Mouse (Mus musculus): ENCODE measurements at regions not wholly inside any gene's neighbourhood (a gene's known extent, or its start where the extent isn't known, plus 50 kb on each side); places are given as distances from the start of the nearest gene placed in this dataset.

- no peak for DNase-seq (ENCODE audit: low spot score in 2 of 2)
Observed at GRCm38 (mm10) chr3:83552516-83553139, 213.5 kb upstream of the Sfrp2 start.

- no peak for DNase-seq (ENCODE audit: low spot score in 2 of 2)
Observed at GRCm38 (mm10) chr3:83553858-83554257, 212.3 kb upstream of the Sfrp2 start.

GRCm38 (mm10) chr3:83556788-83557515 is 209.2 kb upstream of the Sfrp2 start:
- DNase-seq (ENCODE audit: low spot score in 2 of 2), result no peak

GRCm38 (mm10) chr3:83562026-83562425 is 204.1 kb upstream of the Sfrp2 start:
- DNase-seq (ENCODE audit: low spot score in 2 of 2), result no peak

- DNase-seq (ENCODE audit: low spot score in 2 of 2), result no peak
Observed at GRCm38 (mm10) chr3:83575526-83575925, 190.6 kb upstream of the Sfrp2 start.

GRCm38 (mm10) chr3:83576155-83576554 is 190.0 kb upstream of the Sfrp2 start:
- no peak for DNase-seq (ENCODE audit: low spot score in 2 of 2)

- DNase-seq (ENCODE audit: low spot score in 2 of 2), result no peak
Observed at GRCm38 (mm10) chr3:83580766-83581165, 185.4 kb upstream of the Sfrp2 start.

GRCm38 (mm10) chr3:83582256-83582655 is 183.9 kb upstream of the Sfrp2 start:
- no peak for DNase-seq (ENCODE audit: low spot score in 2 of 2)

GRCm38 (mm10) chr3:83583071-83583672 is 182.9 kb upstream of the Sfrp2 start:
- DNase-seq (ENCODE audit: low spot score in 2 of 2), result no peak

GRCm38 (mm10) chr3:83586086-83586485 is 180.0 kb upstream of the Sfrp2 start:
- no peak for DNase-seq (ENCODE audit: low spot score in 2 of 2)

- DNase-seq (ENCODE audit: low spot score in 2 of 2), result no peak
Observed at GRCm38 (mm10) chr3:83586551-83586950, 179.6 kb upstream of the Sfrp2 start.

- DNase-seq (ENCODE audit: low spot score in 2 of 2), result no peak
Observed at GRCm38 (mm10) chr3:83589127-83589526, 177.0 kb upstream of the Sfrp2 start.

- no peak for DNase-seq (ENCODE audit: low spot score in 2 of 2)
Observed at GRCm38 (mm10) chr3:83591206-83591605, 174.9 kb upstream of the Sfrp2 start.

- no peak for DNase-seq (ENCODE audit: low spot score in 2 of 2)
Observed at GRCm38 (mm10) chr3:83593321-83593720, 172.8 kb upstream of the Sfrp2 start.

- DNase-seq (ENCODE audit: low spot score in 2 of 2), result no peak
Observed at GRCm38 (mm10) chr3:83601506-83601905, 164.6 kb upstream of the Sfrp2 start.

GRCm38 (mm10) chr3:83609095-83609770 is 156.9 kb upstream of the Sfrp2 start:
- no peak for DNase-seq (ENCODE audit: low spot score in 2 of 2)

- DNase-seq (ENCODE audit: low spot score in 2 of 2), result no peak
Observed at GRCm38 (mm10) chr3:83620435-83620834, 145.7 kb upstream of the Sfrp2 start.

GRCm38 (mm10) chr3:83633032-83633431 is 133.1 kb upstream of the Sfrp2 start:
- no peak for DNase-seq (ENCODE audit: low spot score in 2 of 2)

- no peak for DNase-seq (ENCODE audit: low spot score in 2 of 2)
Observed at GRCm38 (mm10) chr3:83640433-83640832, 125.7 kb upstream of the Sfrp2 start.

- DNase-seq (ENCODE audit: low spot score in 2 of 2), result no peak
Observed at GRCm38 (mm10) chr3:83663716-83664115, 102.4 kb upstream of the Sfrp2 start.

- DNase-seq (ENCODE audit: low spot score in 2 of 2), result no peak
Observed at GRCm38 (mm10) chr3:83676147-83676546, 90.0 kb upstream of the Sfrp2 start.

- no peak for DNase-seq (ENCODE audit: low spot score in 2 of 2)
Observed at GRCm38 (mm10) chr3:83686611-83687010, 79.5 kb upstream of the Sfrp2 start.

GRCm38 (mm10) chr3:83687503-83687902 is 78.6 kb upstream of the Sfrp2 start:
- no peak for DNase-seq (ENCODE audit: low spot score in 2 of 2)
